Mouse (Mus musculus) left cerebral cortex, postnatal 36 days (tissue): Measurements from ENCODE around the gene Polr2i. TPM values are rescaled to one million over a fixed set of nuclear protein-coding genes. Genes with fewer than 3 reads are reported as not detected.
A peak's percentile ranks its signal among the peaks of the same experiment; 100 is the strongest.
"Not testable (repeated sequence)": the region's sequence is repeated elsewhere in the genome, so short reads cannot be mapped to it uniquely, and the experiment has no call there.

Experiments
- DNase-seq, 2 experiments: peaks; one replicate each; pipeline ENCODE4 v3.0.0; 2021 to 2022; ENCODE audit warnings: low spot score in 2 of 2, mixed read lengths in 1 of 2
- intact Hi-C: fragments of 180-260 bp; cut with DNase I; formaldehyde crosslinking; loops from one replicate; pipeline ENCODE4 v1.15.1; 2025
- total RNA-seq, 2 experiments: library from RNA; stranded (reverse); gene quantifications; 2 replicates each; pipeline ENCODE4 v1.2.3; 2021

Gene Polr2i
- total RNA-seq, 2 experiments from 2014 or later: 45.6 to 53.4 TPM

GRCm38 (mm10) chr7:30202895-30203690 lies 28.7 kb upstream of the Polr2i start:
- no peak for DNase-seq
- intact Hi-C loops: loop anchor here (10.0 kb wide), 1 partner anchor 188 kb away; no protein-coding TSS in a partner anchor

- intact Hi-C loops: loop anchor here (2.0 to 10.0 kb wide), 2 partner anchors 24 to 190 kb away; no protein-coding TSS in a partner anchor
- no peak for DNase-seq
Observed at GRCm38 (mm10) chr7:30204380-30204779, 27.4 kb upstream of the Polr2i start.

- DNase-seq: no peak
- intact Hi-C loops: loop anchor here (2.0 to 10.0 kb wide), 2 partner anchors 25 to 191 kb away; no protein-coding TSS in a partner anchor
Observed at GRCm38 (mm10) chr7:30205383-30205782, 26.4 kb upstream of the Polr2i start.

GRCm38 (mm10) chr7:30206364-30206763 lies 25.4 kb upstream of the Polr2i start:
- intact Hi-C loops: loop anchor here (10.0 kb wide), 1 partner anchor 192 kb away; no protein-coding TSS in a partner anchor
- not testable (repeated sequence) for DNase-seq

- intact Hi-C loops: no loop called here
- no peak for DNase-seq
Observed at GRCm38 (mm10) chr7:30211025-30211424, 20.7 kb upstream of the Polr2i start.

- intact Hi-C loops: no loop called here
- DNase-seq: no peak
Observed at GRCm38 (mm10) chr7:30213881-30214280, 17.9 kb upstream of the Polr2i start.

GRCm38 (mm10) chr7:30215875-30216274 lies 15.9 kb upstream of the Polr2i start:
- intact Hi-C loops: loop anchor here (2.0 kb wide), 1 partner anchor 35 kb away; no protein-coding TSS in a partner anchor
- no peak for DNase-seq

- DNase-seq: peak; percentile 56 to 58
- intact Hi-C loops: loop anchor here (2.0 kb wide), 1 partner anchor 36 kb away; no protein-coding TSS in a partner anchor
Observed at GRCm38 (mm10) chr7:30216723-30217151, 15.0 kb upstream of the Polr2i start.

GRCm38 (mm10) chr7:30217277-30217676 lies 14.5 kb upstream of the Polr2i start:
- no peak for DNase-seq
- intact Hi-C loops: loop anchor here (2.0 kb wide), 1 partner anchor 36 kb away; no protein-coding TSS in a partner anchor

GRCm38 (mm10) chr7:30219293-30220007 lies 12.3 kb upstream of the Polr2i start:
- intact Hi-C loops: no loop called here
- DNase-seq: peak; percentile 23 to 26

- no peak for DNase-seq
- intact Hi-C loops: no loop called here
Observed at GRCm38 (mm10) chr7:30220008-30220356, 11.8 kb upstream of the Polr2i start.

- no peak for DNase-seq
- intact Hi-C loops: no loop called here
Observed at GRCm38 (mm10) chr7:30221433-30221832, 10.3 kb upstream of the Polr2i start.

- DNase-seq: no peak
- intact Hi-C loops: no loop called here
Observed at GRCm38 (mm10) chr7:30222205-30222604, 9.5 kb upstream of the Polr2i start.

- intact Hi-C loops: no loop called here
- no peak for DNase-seq
Observed at GRCm38 (mm10) chr7:30224206-30224605, 7.5 kb upstream of the Polr2i start.

- intact Hi-C loops: loop anchor here (5.0 kb wide), 1 partner anchor 51 kb away; the partner anchor contains the start of genes Thap8 and Wdr62
- DNase-seq: no peak
Observed at GRCm38 (mm10) chr7:30231328-30231668, 450 bp upstream of the Polr2i start.

- DNase-seq: peak in 1 of 2 experiments; percentile 18
- intact Hi-C loops: loop anchor here (5.0 kb wide), 1 partner anchor 50 kb away; the partner anchor contains the start of genes Thap8 and Wdr62
Observed at GRCm38 (mm10) chr7:30232631-30233148, 942 bp downstream of the Polr2i start.

GRCm38 (mm10) chr7:30233387-30233786 lies 1.6 kb downstream of the Polr2i start:
- peak in 1 of 2 experiments; percentile 35 for DNase-seq
- intact Hi-C loops: loop anchor here (5.0 kb wide), 1 partner anchor 49 kb away; the partner anchor contains the start of genes Thap8 and Wdr62

- intact Hi-C loops: loop anchor here (5.0 kb wide), 1 partner anchor 48 kb away; the partner anchor contains the start of genes Thap8 and Wdr62
Observed at GRCm38 (mm10) chr7:30234276-30234858, 2.6 kb downstream of the Polr2i start.

GRCm38 (mm10) chr7:30235091-30235490 lies 3.3 kb downstream of the Polr2i start:
- intact Hi-C loops: no loop called here
- DNase-seq: no peak

More at GRCm38 (mm10) chr7:30234276-30234858, 2.6 kb downstream of the Polr2i start:
- DNase-seq: no peak
